Mouse (Mus musculus) forebrain, embryonic 14.5 days (tissue): ENCODE results near the gene Pcnx4. TPM values are rescaled to one million over a fixed set of nuclear protein-coding genes. Genes with fewer than 3 reads are reported as not detected.

Source experiments
- ATAC-seq: fragments of 200-750 bp; cut with Nextera tagmentation; 2 replicates; pipeline ENCODE4 v1.8.0; 2017; ENCODE audit warnings: mild to moderate bottlenecking, moderate library complexity
- DNase-seq: peaks from one replicate; pipeline ENCODE4 v3.0.0-alpha.2; 2015; ENCODE audit warnings: low spot score
- H3K27ac ChIP-seq: fragments of 300-500 bp; sonication (generic); 2 replicates; pipeline ENCODE4 v1.5.1; 2014; ENCODE audit warnings: low read depth, mild to moderate bottlenecking, control low read depth, low read length, moderate library complexity
- H3K27me3 ChIP-seq: fragments of 300-500 bp; sonication (generic); replicated peaks from 2 replicates; pipeline ENCODE4 v1.6.1; 2014; ENCODE audit warnings: low read length, control low read depth, mixed read lengths; ENCODE audit not compliant: control insufficient read depth, insufficient read depth
- H3K36me3 ChIP-seq: fragments of 300-500 bp; sonication (generic); 2 replicates; pipeline ENCODE4 v1.6.1; 2014; ENCODE audit warnings: low read length, control low read depth; ENCODE audit not compliant: control insufficient read depth, insufficient read depth
- H3K4me1 ChIP-seq: fragments of 300-500 bp; sonication (generic); 2 replicates; pipeline ENCODE4 v1.6.1; 2014; ENCODE audit warnings: antibody characterized with exemption, low read length, control low read depth; ENCODE audit not compliant: control insufficient read depth, insufficient read depth
- H3K4me2 ChIP-seq: fragments of 300-500 bp; sonication (generic); 2 replicates; pipeline ENCODE4 v1.6.1; 2014; ENCODE audit warnings: mild to moderate bottlenecking, control low read depth, low read length
- H3K4me3 ChIP-seq: fragments of 300-500 bp; sonication (generic); 2 replicates; pipeline ENCODE4 v1.5.1; 2014; ENCODE audit warnings: low read depth, low read length, control low read depth
- H3K9ac ChIP-seq: fragments of 300-500 bp; sonication (generic); 2 replicates; pipeline ENCODE4 v1.6.1; 2014; ENCODE audit warnings: mild to moderate bottlenecking, low read length, control low read depth, moderate library complexity
- H3K9me3 ChIP-seq: fragments of 300-500 bp; sonication (generic); replicated peaks from 2 replicates; pipeline ENCODE4 v1.6.1; 2016; ENCODE audit warnings: low read length, control low read depth, mixed read lengths; ENCODE audit not compliant: control insufficient read depth
- WGBS: fragments of 180-500 bp; shearing (Covaris S2); extraction: QIAGEN DNeasy Blood & Tissue Kit; methylation state at CpG from one replicate; pipeline ENCODE4 v1.1.7; 2014; 5-methylcytosine and 5-hydroxymethylcytosine counted together
- polyA plus RNA-seq: library from polyadenylated mRNA; unstranded; fragments of >200 nt; fragmentation: Nextera tagmentation; extraction: Ambion mirVana; gene quantifications from 2 replicates; pipeline ENCODE4 v1.2.1, GENCODE M21; 2014

Gene Pcnx4
- polyA plus RNA-seq, 1 experiment from 2014 or later = 20.6 TPM

GRCm38 (mm10) chr12:72621441-72621840 is 85.3 kb downstream of the Pcnx4 start:
- Histone ChIP-seq H3K27me3 (no peaks in the 10 kb centered on the region), H3K36me3 (no peaks in the 10 kb centered on the region), H3K4me1 (no peaks in the 10 kb centered on the region), H3K27ac (no peak overlapping the region), H3K4me3 (no peak overlapping the region), H3K9me3 (no peaks in the 10 kb centered on the region), H3K9ac (no peak overlapping the region), H3K4me2 (no peak overlapping the region)
- DNase-seq (no peak), ATAC-seq (no peak)
- WGBS = 96% methylated on average over 1 of the region's 1 CpGs

- Histone ChIP-seq H3K4me3 (no peak overlapping the region), H3K9ac (no peak overlapping the region), H3K4me2 (no peak overlapping the region), H3K36me3 (no peaks in the 10 kb centered on the region), H3K27me3 (no peaks in the 10 kb centered on the region), H3K27ac (no peak overlapping the region), H3K4me1 (no peaks in the 10 kb centered on the region), H3K9me3 (no peaks in the 10 kb centered on the region)
- WGBS = 84% methylated on average over 5 of the region's 5 CpGs
- ATAC-seq = no peak
- DNase-seq = no peak
Measured at GRCm38 (mm10) chr12:72622853-72623496, 86.8 kb downstream of the Pcnx4 start.

- Histone ChIP-seq H3K4me2 (no peak overlapping the region), H3K4me3 (no peak overlapping the region), H3K9ac (no peak overlapping the region), H3K27ac (no peak overlapping the region), H3K9me3 (no peaks in the 10 kb centered on the region), H3K36me3 (no peaks in the 10 kb centered on the region), H3K4me1 (no peaks in the 10 kb centered on the region), H3K27me3 (no peaks in the 10 kb centered on the region)
- ATAC-seq (no peak), DNase-seq (no peak)
- 89% methylated on average over 7 of the region's 7 CpGs for WGBS
Measured at GRCm38 (mm10) chr12:72628751-72629150, 92.6 kb downstream of the Pcnx4 start.

Other genes starting within 250 kb of the Pcnx4 start
- 1,321 and 1,816 TPM in 2 replicates for gene Rtn1, start 127.3 kb upstream of the Pcnx4 start, polyA plus RNA-seq
- 2.0 and 2.1 TPM in 2 replicates for gene Lrrc9, start 94.5 kb upstream of the Pcnx4 start, polyA plus RNA-seq
- not detected in 2 replicates for gene Gm4756, start 113.3 kb downstream of the Pcnx4 start, polyA plus RNA-seq
- gene Dhrs7, start 128.5 kb downstream of the Pcnx4 start, polyA plus RNA-seq = 10.2 and 10.9 TPM in 2 replicates
- gene Ppm1a, start 221.1 kb downstream of the Pcnx4 start, polyA plus RNA-seq = 45.8 and 53.0 TPM in 2 replicates